Mouse (Mus musculus): ENCODE measurements at regions not wholly inside any gene's neighbourhood (a gene's known extent, or its start where the extent isn't known, plus 50 kb on each side); places are given as distances from the start of the nearest gene placed in this dataset.

DNA sequence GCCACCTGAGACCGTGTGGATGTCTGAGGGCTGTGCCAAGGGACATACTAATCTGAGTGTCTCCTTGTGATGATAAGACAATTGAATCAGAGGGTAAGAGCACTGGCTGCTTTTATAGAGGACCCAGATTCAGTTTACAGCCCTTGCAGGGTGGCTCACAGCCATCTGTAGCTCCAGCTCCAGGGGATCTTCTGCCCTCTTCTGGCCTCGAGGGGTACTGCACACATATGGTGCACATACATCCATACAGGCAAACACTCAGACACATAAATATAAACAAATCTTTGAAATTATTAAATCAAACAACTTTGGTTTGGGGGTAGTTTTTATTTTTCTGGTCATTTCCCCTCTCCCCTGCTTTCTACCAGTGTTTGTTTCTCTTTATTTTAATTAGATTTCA is 86.4 kb upstream of the Zfp64 start:
- no peak for TF ChIP-seq CTCF (IDR thresholded peaks at IDR 0.05; ENCODE audit: extremely low read depth, insufficient read length, insufficient replicate concordance, low read depth, low read length)
- TF ChIP-seq POLR2A (IDR thresholded peaks at IDR 0.05; ENCODE audit: low read depth, low read length): no peak

Data from small intestine, adult 2 months (tissue).